Mouse (Mus musculus): ENCODE measurements around the gene Mpc1. TPM values are rescaled to one million over a fixed set of nuclear protein-coding genes. Genes with fewer than 3 reads are reported as not detected.
A peak's percentile ranks its signal among the peaks of the same experiment; 100 is the strongest.

Mpc1 gene
- polyA plus RNA-seq, 1 experiment from 2014 or later: 241 TPM

GRCm38 (mm10) chr17:8341360-8341963 lies 58.8 kb downstream of the Mpc1 start:
- 9% methylated on average over 45 of the region's 46 CpGs for WGBS
- Histone ChIP-seq H3K36me3 (no peaks in the 10 kb centered on the region), H3K9ac (peak overlapping the region; percentile 97), H3K4me2 (peak overlapping the region; percentile 97), H3K4me1 (replicated peaks) (peaks cover 41% of the 10 kb centered on the region), H3K4me3 (peak overlapping the region; percentile 68), H3K27ac (peak overlapping the region; percentile 92), H3K27me3 (peaks cover 27% of the 10 kb centered on the region), H3K9me3 (no peaks in the 10 kb centered on the region)
- ATAC-seq (ENCODE audit: low FRiP score): peak; percentile 34

DNA sequence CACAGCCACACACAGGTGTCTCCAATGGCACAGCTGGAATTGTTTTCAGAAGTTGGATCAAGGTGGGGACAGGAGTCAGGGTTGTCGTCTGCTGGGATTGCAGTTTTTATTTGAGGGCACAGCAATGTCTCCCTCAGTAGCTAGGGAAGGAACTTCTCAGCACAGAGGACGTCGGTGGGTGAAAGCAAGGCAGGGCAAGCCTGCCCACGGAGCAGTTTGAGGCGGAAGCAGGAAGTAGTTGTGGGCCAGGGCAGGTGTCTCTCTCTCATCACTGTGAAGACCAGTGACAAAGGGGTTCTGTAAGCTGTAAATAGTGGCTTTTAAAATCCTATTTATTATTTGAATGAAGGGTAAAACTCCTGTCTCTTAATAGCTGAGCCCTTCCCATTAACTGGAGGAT lies 60.0 kb downstream of the Mpc1 start:
- H3K4me3 ChIP-seq: peak overlapping the region; percentile 68; the same call in 1 of the 2 replicates
- H3K27ac ChIP-seq: no peak overlapping the region
- H3K9ac ChIP-seq: peak overlapping the region; percentile 97; the same call in 1 of the 2 replicates
- WGBS: 43% methylated on average over 5 of the region's 5 CpGs
- no peaks in the 10 kb centered on the region for H3K9me3 ChIP-seq
- peaks cover 41% of the 10 kb centered on the region for H3K4me1 ChIP-seq (replicated peaks)
- peak overlapping the region; percentile 97 for H3K4me2 ChIP-seq
- ATAC-seq (ENCODE audit: low FRiP score): no peak
- no peaks in the 10 kb centered on the region for H3K36me3 ChIP-seq
- peaks cover 27% of the 10 kb centered on the region for H3K27me3 ChIP-seq

- no peak for ATAC-seq (ENCODE audit: low FRiP score)
- WGBS: 81% methylated on average over 6 of the region's 6 CpGs
- peaks cover 25% of the 10 kb centered on the region for H3K27me3 ChIP-seq
- no peak overlapping the region for H3K27ac ChIP-seq
- no peak overlapping the region for H3K4me3 ChIP-seq
- no peaks in the 10 kb centered on the region for H3K9me3 ChIP-seq
- H3K9ac ChIP-seq: 0 out of 2 replicates have a peak overlapping the region, but pooled peaks have one; percentile 29
- H3K4me2 ChIP-seq: peak overlapping the region; percentile 25
- no peaks in the 10 kb centered on the region for H3K36me3 ChIP-seq
- peaks cover 41% of the 10 kb centered on the region for H3K4me1 ChIP-seq (replicated peaks)
Observed at GRCm38 (mm10) chr17:8343416-8343815, 60.7 kb downstream of the Mpc1 start.

Other genes with a start within 250 kb of the Mpc1 start
- not detected in 2 replicates for gene Gm49673, start 135.1 kb upstream of the Mpc1 start, polyA plus RNA-seq (2015; fragmentation: Nextera tagmentation; extraction: Ambion mirVana)
- gene Rnaset2a, start 134.8 kb upstream of the Mpc1 start, polyA plus RNA-seq (2015; fragmentation: Nextera tagmentation; extraction: Ambion mirVana): 14.9 and 15.2 TPM in 2 replicates
- gene Fgfr1op, start 117.4 kb upstream of the Mpc1 start, polyA plus RNA-seq (2015; fragmentation: Nextera tagmentation; extraction: Ambion mirVana): 26.6 and 28.1 TPM in 2 replicates
- not detected in 2 replicates for gene Ccr6, start 46.9 kb upstream of the Mpc1 start, polyA plus RNA-seq (2015; fragmentation: Nextera tagmentation; extraction: Ambion mirVana)
- 151 and 154 TPM in 2 replicates for gene Sft2d1, start 28.2 kb downstream of the Mpc1 start, polyA plus RNA-seq (2015; fragmentation: Nextera tagmentation; extraction: Ambion mirVana)
- 9.6 TPM in 2 replicates for gene Prr18, start 54.6 kb downstream of the Mpc1 start, polyA plus RNA-seq (2015; fragmentation: Nextera tagmentation; extraction: Ambion mirVana)
- gene T2, start 73.1 kb downstream of the Mpc1 start, polyA plus RNA-seq (2015; fragmentation: Nextera tagmentation; extraction: Ambion mirVana): 0.38 and 0.62 TPM in 2 replicates
- gene T, start 151.5 kb downstream of the Mpc1 start, polyA plus RNA-seq (2015; fragmentation: Nextera tagmentation; extraction: Ambion mirVana): 0.44 and 0.52 TPM in 2 replicates
- gene Pde10a, start 242.5 kb downstream of the Mpc1 start, polyA plus RNA-seq (2015; fragmentation: Nextera tagmentation; extraction: Ambion mirVana): 12.5 and 14.5 TPM in 2 replicates